Mouse (Mus musculus) CH12.LX (cell line): Measurements from ENCODE around the gene Sept10.

Source experiments
- NELFE ChIP-seq: IDR thresholded peaks from 2 replicates; pipeline ENCODE4 v1.6.1; 2011; ENCODE audit warnings: low read depth, low read length, improper control_type of control experiment
- USF1 ChIP-seq: IDR thresholded peaks from 2 replicates; pipeline ENCODE4 v1.6.1; 2014; ENCODE audit warnings: low read depth, mild to moderate bottlenecking, inconsistent platforms, low read length, improper control_type of control experiment

- TF ChIP-seq NELFE (no peak), USF1 (no peak)
These were observed 34.9 kb upstream of the Sept10 start for GRCm38 (mm10) chr10:59256533-59256932.
